Mouse (Mus musculus): ENCODE measurements around the gene Nfyb. TPM values are rescaled to one million over a fixed set of nuclear protein-coding genes. Genes with fewer than 3 reads are reported as not detected.

Gene Nfyb
- 28.6 TPM for polyA plus RNA-seq (2014; fragmentation: Illumina TruSeq; extraction: RNeasy Lipid Tissue Mini Kit (QIAGEN cat#74804); ENCODE audit: low read depth, low replicate concordance)

GRCm38 (mm10) chr10:82763840-82764631 lies at the start of gene Nfyb:
TSS of gene Nfyb (minus strand) at chr10:82764144.

Other genes starting within 250 kb of the Nfyb start
- gene 1190007I07Rik, start 140.9 kb downstream of the Nfyb start, polyA plus RNA-seq (2014; fragmentation: Illumina TruSeq; extraction: RNeasy Lipid Tissue Mini Kit (QIAGEN cat#74804); ENCODE audit: low read depth, low replicate concordance), result 22.0 TPM
- gene Tdg, start 134.3 kb downstream of the Nfyb start, polyA plus RNA-seq (2014; fragmentation: Illumina TruSeq; extraction: RNeasy Lipid Tissue Mini Kit (QIAGEN cat#74804); ENCODE audit: low read depth, low replicate concordance), result 20.4 TPM
- 0.77 TPM for gene Glt8d2, start 73.5 kb downstream of the Nfyb start, polyA plus RNA-seq (2014; fragmentation: Illumina TruSeq; extraction: RNeasy Lipid Tissue Mini Kit (QIAGEN cat#74804); ENCODE audit: low read depth, low replicate concordance)
- gene Hcfc2, start 68.0 kb downstream of the Nfyb start, polyA plus RNA-seq (2014; fragmentation: Illumina TruSeq; extraction: RNeasy Lipid Tissue Mini Kit (QIAGEN cat#74804); ENCODE audit: low read depth, low replicate concordance), result 56.4 TPM
- gene Txnrd1, start 69.8 kb upstream of the Nfyb start, polyA plus RNA-seq (2014; fragmentation: Illumina TruSeq; extraction: RNeasy Lipid Tissue Mini Kit (QIAGEN cat#74804); ENCODE audit: low read depth, low replicate concordance), result 97.1 TPM
- gene Eid3, start 102.5 kb upstream of the Nfyb start, polyA plus RNA-seq (2014; fragmentation: Illumina TruSeq; extraction: RNeasy Lipid Tissue Mini Kit (QIAGEN cat#74804); ENCODE audit: low read depth, low replicate concordance), result 0.49 TPM
- gene Chst11, start 221.4 kb upstream of the Nfyb start, polyA plus RNA-seq (2014; fragmentation: Illumina TruSeq; extraction: RNeasy Lipid Tissue Mini Kit (QIAGEN cat#74804); ENCODE audit: low read depth, low replicate concordance), result 6.6 TPM

Measured in kidney, adult 10 weeks (tissue).